Mouse (Mus musculus) midbrain, embryonic 16.5 days (tissue): ENCODE measurements at regions not wholly inside any gene's neighbourhood (a gene's known extent, or its start where the extent isn't known, plus 50 kb on each side); places are given as distances from the start of the nearest gene placed in this dataset.

ENCODE experiments used
- ATAC-seq: fragments of 200-750 bp; cut with Nextera tagmentation; 2 replicates; pipeline ENCODE4 v1.8.0; 2017; ENCODE audit warnings: moderate TSS enrichment
- H3K27ac ChIP-seq: fragments of 300-500 bp; sonication (generic); 2 replicates; pipeline ENCODE4 v1.5.1; 2014; ENCODE audit warnings: mild to moderate bottlenecking, low read length, mixed read lengths
- H3K27me3 ChIP-seq: fragments of 300-500 bp; sonication (generic); 2 replicates; pipeline ENCODE4 v1.6.1; 2014; ENCODE audit warnings: low read depth, low read length, mixed read lengths; ENCODE audit not compliant: control insufficient read depth, insufficient read depth
- H3K36me3 ChIP-seq: fragments of 300-500 bp; sonication (generic); 2 replicates; pipeline ENCODE4 v1.6.1; 2014; ENCODE audit warnings: mild to moderate bottlenecking, low read length, moderate library complexity, mixed read lengths; ENCODE audit not compliant: control insufficient read depth, insufficient read depth
- H3K4me1 ChIP-seq: fragments of 300-500 bp; sonication (generic); 2 replicates; pipeline ENCODE4 v1.6.1; 2014; ENCODE audit warnings: mild to moderate bottlenecking, low read length, mixed read lengths; ENCODE audit not compliant: control insufficient read depth, insufficient read depth
- H3K4me2 ChIP-seq: fragments of 300-500 bp; sonication (generic); 2 replicates; pipeline ENCODE4 v1.6.1; 2014; ENCODE audit warnings: mild to moderate bottlenecking, low read length, mixed read lengths
- H3K4me3 ChIP-seq: fragments of 300-500 bp; sonication (generic); 2 replicates; pipeline ENCODE4 v1.5.1; 2014; ENCODE audit warnings: low read depth, mild to moderate bottlenecking, low read length, moderate library complexity, mixed read lengths
- H3K9ac ChIP-seq: fragments of 300-500 bp; sonication (generic); 2 replicates; pipeline ENCODE4 v1.6.1; 2014; ENCODE audit warnings: low read depth, low read length, mixed read lengths
- H3K9me3 ChIP-seq: fragments of 300-500 bp; sonication (generic); replicated peaks from 2 replicates; pipeline ENCODE4 v1.6.1; 2014; ENCODE audit warnings: mild to moderate bottlenecking, low read length, mixed read lengths; ENCODE audit not compliant: control insufficient read depth, poor library complexity, severe bottlenecking
- WGBS: fragments of 180-500 bp; shearing (Covaris S2); extraction: QIAGEN DNeasy Blood & Tissue Kit; methylation state at CpG from one replicate; pipeline ENCODE4 v1.1.7; 2014; 5-methylcytosine and 5-hydroxymethylcytosine counted together

GRCm38 (mm10) chr19:14162773-14163172 lies 249.4 kb downstream of the Olfr1505 start:
- Histone ChIP-seq H3K9me3 (no peaks in the 10 kb centered on the region), H3K27me3 (peaks cover 5% of the 10 kb centered on the region; the same call in 1 of the 2 replicates), H3K36me3 (no peaks in the 10 kb centered on the region), H3K4me3 (no peak overlapping the region), H3K4me2 (no peak overlapping the region), H3K4me1 (peaks cover 2% of the 10 kb centered on the region; the same call in 1 of the 2 replicates), H3K27ac (no peak overlapping the region), H3K9ac (no peak overlapping the region)
- 36% methylated on average over 4 of the region's 4 CpGs for WGBS
- no peak; the same call in 1 of the 2 replicates for ATAC-seq

DNA sequence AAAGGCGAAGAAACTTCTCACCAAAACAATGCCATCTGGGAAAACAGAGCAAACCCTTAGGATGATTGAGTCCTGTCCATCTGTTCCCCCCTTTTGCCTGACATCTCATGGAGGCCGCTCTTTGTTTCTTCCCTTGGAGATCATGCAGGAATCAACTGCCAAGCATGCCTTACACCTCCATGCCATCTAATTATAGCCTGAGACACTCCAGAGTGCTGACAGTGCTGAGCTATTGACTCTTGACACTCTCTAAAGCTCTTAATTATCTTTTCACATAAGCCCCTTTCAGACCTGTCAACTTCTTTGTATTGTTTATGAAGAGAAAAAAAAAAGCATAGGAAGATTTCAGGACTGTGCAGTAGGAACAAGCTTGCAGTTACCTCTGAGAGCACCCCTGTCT lies 252.4 kb downstream of the Olfr1505 start:
- Histone ChIP-seq H3K27ac (no peak overlapping the region), H3K4me3 (no peak overlapping the region), H3K36me3 (no peaks in the 10 kb centered on the region), H3K4me2 (no peak overlapping the region), H3K9ac (no peak overlapping the region), H3K9me3 (no peaks in the 10 kb centered on the region), H3K27me3 (no peaks in the 10 kb centered on the region; the same call in 1 of the 2 replicates), H3K4me1 (peaks cover 2% of the 10 kb centered on the region; the same call in 1 of the 2 replicates)
- ATAC-seq = no peak
- 35% methylated on average over 2 of the region's 2 CpGs for WGBS

GRCm38 (mm10) chr19:14180244-14180643 lies 266.9 kb downstream of the Olfr1505 start:
- H3K9ac ChIP-seq = no peak overlapping the region
- no peaks in the 10 kb centered on the region for H3K9me3 ChIP-seq
- no peaks in the 10 kb centered on the region for H3K4me1 ChIP-seq
- 10% methylated on average over 4 of the region's 4 CpGs for WGBS
- no peak overlapping the region for H3K4me2 ChIP-seq
- H3K36me3 ChIP-seq = no peaks in the 10 kb centered on the region
- no peaks in the 10 kb centered on the region for H3K27me3 ChIP-seq
- H3K27ac ChIP-seq = no peak overlapping the region
- no peak for ATAC-seq
- no peak overlapping the region for H3K4me3 ChIP-seq

- Histone ChIP-seq H3K4me2 (no peak overlapping the region), H3K4me3 (no peak overlapping the region), H3K27ac (no peak overlapping the region), H3K4me1 (no peaks in the 10 kb centered on the region), H3K9me3 (no peaks in the 10 kb centered on the region), H3K9ac (no peak overlapping the region), H3K27me3 (no peaks in the 10 kb centered on the region), H3K36me3 (no peaks in the 10 kb centered on the region)
- ATAC-seq = no peak
- 64% methylated on average over 3 of the region's 3 CpGs for WGBS
Measured at GRCm38 (mm10) chr19:14180956-14181355, 267.6 kb downstream of the Olfr1505 start.

DNA sequence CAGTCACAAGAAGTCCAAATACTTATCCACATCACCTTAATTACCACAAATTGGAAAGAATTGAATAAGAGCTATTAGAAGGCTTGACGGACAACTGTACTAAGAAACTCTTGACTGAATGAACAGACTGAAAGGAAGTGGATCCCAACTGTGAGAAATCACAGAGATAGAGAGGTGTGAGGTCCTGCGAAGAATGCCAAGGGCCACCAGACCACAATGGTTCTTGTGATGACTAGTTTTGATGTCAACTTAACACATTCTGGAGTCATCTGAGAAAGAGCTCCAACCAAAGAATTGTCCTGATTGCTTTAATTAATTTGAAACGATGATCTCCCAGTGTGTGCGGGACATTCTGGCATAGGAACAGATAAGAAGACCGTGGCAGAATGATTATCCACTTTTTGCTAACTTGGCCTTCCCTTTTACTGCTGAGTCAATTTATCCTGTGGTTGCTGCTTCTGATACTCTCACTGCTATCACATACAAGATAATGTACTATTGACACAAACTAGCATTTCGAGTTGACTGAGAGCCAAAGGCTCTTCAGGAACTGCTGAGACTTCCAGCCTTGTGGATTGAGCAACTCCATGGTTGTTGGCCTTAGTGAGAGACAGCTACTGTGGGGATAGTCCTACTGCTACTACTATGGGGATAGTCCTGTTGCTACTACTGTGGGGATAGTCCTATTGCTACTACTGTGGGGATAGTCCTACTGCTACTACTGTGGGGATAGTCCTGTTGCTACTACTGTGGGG lies 268.5 kb downstream of the Olfr1505 start:
- Histone ChIP-seq H3K9me3 (no peaks in the 10 kb centered on the region), H3K4me2 (no peak overlapping the region)
- WGBS = 82% methylated on average over 6 of the region's 6 CpGs

DNA sequence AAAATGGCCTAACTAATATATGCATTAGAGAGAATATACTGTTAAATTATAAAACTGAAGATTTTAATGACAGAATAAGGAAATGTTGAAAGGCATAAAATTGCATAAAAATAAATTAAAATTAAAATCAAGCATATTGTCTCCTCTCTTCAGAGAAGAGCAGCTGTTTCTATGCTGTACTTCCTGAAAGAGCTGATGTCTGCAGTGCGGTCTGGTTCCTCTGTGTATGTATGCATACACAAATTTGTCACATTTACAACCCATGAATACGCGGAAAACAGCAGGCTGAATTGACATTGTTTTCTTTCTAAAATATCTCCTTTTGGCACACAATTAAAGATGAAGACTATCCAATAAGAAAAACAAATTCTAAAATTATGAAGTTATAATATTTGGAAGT lies 278.5 kb downstream of the Olfr1505 start:
- H3K27ac ChIP-seq = no peak overlapping the region
- ATAC-seq = no peak
- H3K9ac ChIP-seq = no peak overlapping the region
- H3K4me2 ChIP-seq = no peak overlapping the region
- H3K9me3 ChIP-seq = no peaks in the 10 kb centered on the region
- no peak overlapping the region for H3K4me3 ChIP-seq
- no peaks in the 10 kb centered on the region for H3K36me3 ChIP-seq
- H3K27me3 ChIP-seq = no peaks in the 10 kb centered on the region
- no peaks in the 10 kb centered on the region for H3K4me1 ChIP-seq
- WGBS = 92% methylated on average over 3 of the region's 3 CpGs

More for the DNA sequence above, 268.5 kb downstream of the Olfr1505 start:
- H3K4me1 ChIP-seq = no peaks in the 10 kb centered on the region
- H3K4me3 ChIP-seq = no peak overlapping the region
- H3K27ac ChIP-seq = no peak overlapping the region
- H3K36me3 ChIP-seq = no peaks in the 10 kb centered on the region
- ATAC-seq = no peak
- H3K27me3 ChIP-seq = no peaks in the 10 kb centered on the region
- no peak overlapping the region for H3K9ac ChIP-seq

DNA sequence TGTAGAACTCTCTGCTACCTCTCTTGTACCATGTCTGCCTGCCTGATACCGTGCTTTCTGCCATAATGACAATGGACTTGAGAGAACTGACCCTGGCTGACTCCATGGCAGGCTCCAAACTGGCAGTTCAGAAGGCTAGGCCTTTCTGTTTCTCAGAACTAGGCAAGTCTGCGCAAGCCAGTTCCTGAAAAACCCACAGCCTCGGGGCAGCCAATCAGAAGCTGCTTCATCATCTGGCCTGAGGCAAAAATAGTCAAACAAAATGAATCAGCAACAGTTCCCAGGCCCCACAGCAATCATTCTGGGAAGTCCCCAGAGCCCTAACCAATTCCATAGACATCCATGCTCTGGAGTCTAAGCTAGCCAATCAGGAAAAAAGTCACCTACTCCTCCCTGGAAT lies 284.5 kb downstream of the Olfr1505 start:
- Histone ChIP-seq H3K4me1 (no peaks in the 10 kb centered on the region), H3K4me3 (no peak overlapping the region), H3K27me3 (no peaks in the 10 kb centered on the region; the same call in 1 of the 2 replicates), H3K9ac (no peak overlapping the region), H3K27ac (no peak overlapping the region), H3K9me3 (no peaks in the 10 kb centered on the region), H3K4me2 (no peak overlapping the region), H3K36me3 (no peaks in the 10 kb centered on the region)
- no peak for ATAC-seq
- 85% methylated on average over 3 of the region's 3 CpGs for WGBS

- Histone ChIP-seq H3K27me3 (no peaks in the 10 kb centered on the region), H3K9me3 (no peaks in the 10 kb centered on the region), H3K27ac (no peak overlapping the region), H3K4me2 (no peak overlapping the region), H3K4me3 (no peak overlapping the region), H3K9ac (no peak overlapping the region), H3K4me1 (no peaks in the 10 kb centered on the region), H3K36me3 (no peaks in the 10 kb centered on the region)
- WGBS = 78% methylated on average over 4 of the region's 4 CpGs
- no peak for ATAC-seq
Measured at GRCm38 (mm10) chr19:14220507-14220909, 307.2 kb downstream of the Olfr1505 start.

GRCm38 (mm10) chr19:14225061-14225696 lies 311.8 kb downstream of the Olfr1505 start:
- H3K9ac ChIP-seq = no peak overlapping the region
- H3K27ac ChIP-seq = no peak overlapping the region

More at GRCm38 (mm10) chr19:14225061-14225696, 311.8 kb downstream of the Olfr1505 start:
- H3K9me3 ChIP-seq = no peaks in the 10 kb centered on the region
- H3K27me3 ChIP-seq = no peaks in the 10 kb centered on the region
- no peak overlapping the region for H3K4me3 ChIP-seq
- H3K36me3 ChIP-seq = no peaks in the 10 kb centered on the region
- no peak overlapping the region for H3K4me2 ChIP-seq
- no peaks in the 10 kb centered on the region for H3K4me1 ChIP-seq
- 54% methylated on average over 6 of the region's 6 CpGs for WGBS
- ATAC-seq = no peak
